21 mouse cellular contexts compared by ENCODE assay signal in the genomic region with DNA sequence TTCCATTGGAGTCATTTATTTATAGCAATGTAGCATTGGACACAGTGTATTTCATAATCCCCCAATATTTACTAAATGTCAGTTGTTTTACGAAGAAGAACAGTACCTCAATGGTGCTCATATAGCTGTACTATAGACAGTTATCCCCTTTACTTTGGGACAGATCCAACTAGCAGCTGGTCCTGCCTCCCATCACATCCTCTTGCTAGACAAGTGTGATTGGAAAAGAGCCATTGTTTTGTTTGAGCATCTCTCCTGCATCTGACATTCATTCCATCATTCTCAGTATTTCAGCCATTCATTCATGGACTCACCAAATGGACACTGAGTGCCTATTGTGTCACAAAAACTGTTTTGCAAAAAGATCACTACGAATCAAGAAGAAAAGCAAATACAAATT.
"Had no signal": no experiment of that assay in that cellular context is flagged by ENCODE, and none has a peak within 500 bp of the region (broad histone marks: within the 10 kb centered on the region; RNA-seq: fewer than 3 reads in every experiment).

No protein-coding gene starts in this region.

- ATAC-seq: liver, postnatal 0 days; midbrain, embryonic 15.5 days had no signal

- H3K4me3 ChIP-seq: limb, embryonic 12.5 days; limb, embryonic 15.5 days; midbrain, embryonic 12.5 days; midbrain, embryonic 15.5 days; neural tube, embryonic 12.5 days; neural tube, embryonic 15.5 days had no signal

- H3K27ac ChIP-seq: limb, embryonic 12.5 days; limb, embryonic 15.5 days; liver, embryonic 14.5 days; macrophage; midbrain, embryonic 12.5 days; midbrain, embryonic 15.5 days; neural tube, embryonic 12.5 days; neural tube, embryonic 15.5 days; stomach, postnatal 0 days had no signal

- DNase-seq: kidney, adult 11 months; kidney, adult 9 months; kidney, postnatal 14 days; kidney, postnatal 4 days; left cerebral cortex, postnatal 4 days; liver, postnatal 0 days; lung, postnatal 10 days; right cerebral cortex, adult 18-20 months; right cerebral cortex, postnatal 14 days; right cerebral cortex, postnatal 4 days; thymus, postnatal 25 days had no signal

- H3K36me3 ChIP-seq: limb, embryonic 12.5 days; limb, embryonic 15.5 days; midbrain, embryonic 12.5 days; midbrain, embryonic 15.5 days; neural tube, embryonic 12.5 days; neural tube, embryonic 15.5 days had no signal

- H3K9ac ChIP-seq: limb, embryonic 12.5 days; limb, embryonic 15.5 days; liver, embryonic 14.5 days; liver, postnatal 0 days; midbrain, embryonic 12.5 days; midbrain, embryonic 15.5 days; neural tube, embryonic 12.5 days; neural tube, embryonic 15.5 days had no signal

- H3K4me1 ChIP-seq: limb, embryonic 12.5 days; limb, embryonic 15.5 days; midbrain, embryonic 12.5 days; midbrain, embryonic 15.5 days; neural tube, embryonic 12.5 days; neural tube, embryonic 15.5 days had no signal

- H3K27me3 ChIP-seq: limb, embryonic 12.5 days; limb, embryonic 15.5 days; midbrain, embryonic 12.5 days; midbrain, embryonic 15.5 days; neural tube, embryonic 12.5 days; neural tube, embryonic 15.5 days had no signal

- H3K4me2 ChIP-seq: limb, embryonic 12.5 days; limb, embryonic 15.5 days; liver, embryonic 11.5 days; midbrain, embryonic 12.5 days; midbrain, embryonic 15.5 days; neural tube, embryonic 12.5 days; neural tube, embryonic 15.5 days had no signal

- H3K9me3 ChIP-seq: limb, embryonic 12.5 days; limb, embryonic 15.5 days; midbrain, embryonic 12.5 days; midbrain, embryonic 15.5 days; neural tube, embryonic 12.5 days; neural tube, embryonic 15.5 days had no signal
